Mouse (Mus musculus): ENCODE measurements around the gene Fermt3. TPM values are rescaled to one million over a fixed set of nuclear protein-coding genes. Genes with fewer than 3 reads are reported as not detected.

Gene Fermt3
- polyA plus RNA-seq, 1 experiment from 2014 or later = 3.5 TPM

DNA sequence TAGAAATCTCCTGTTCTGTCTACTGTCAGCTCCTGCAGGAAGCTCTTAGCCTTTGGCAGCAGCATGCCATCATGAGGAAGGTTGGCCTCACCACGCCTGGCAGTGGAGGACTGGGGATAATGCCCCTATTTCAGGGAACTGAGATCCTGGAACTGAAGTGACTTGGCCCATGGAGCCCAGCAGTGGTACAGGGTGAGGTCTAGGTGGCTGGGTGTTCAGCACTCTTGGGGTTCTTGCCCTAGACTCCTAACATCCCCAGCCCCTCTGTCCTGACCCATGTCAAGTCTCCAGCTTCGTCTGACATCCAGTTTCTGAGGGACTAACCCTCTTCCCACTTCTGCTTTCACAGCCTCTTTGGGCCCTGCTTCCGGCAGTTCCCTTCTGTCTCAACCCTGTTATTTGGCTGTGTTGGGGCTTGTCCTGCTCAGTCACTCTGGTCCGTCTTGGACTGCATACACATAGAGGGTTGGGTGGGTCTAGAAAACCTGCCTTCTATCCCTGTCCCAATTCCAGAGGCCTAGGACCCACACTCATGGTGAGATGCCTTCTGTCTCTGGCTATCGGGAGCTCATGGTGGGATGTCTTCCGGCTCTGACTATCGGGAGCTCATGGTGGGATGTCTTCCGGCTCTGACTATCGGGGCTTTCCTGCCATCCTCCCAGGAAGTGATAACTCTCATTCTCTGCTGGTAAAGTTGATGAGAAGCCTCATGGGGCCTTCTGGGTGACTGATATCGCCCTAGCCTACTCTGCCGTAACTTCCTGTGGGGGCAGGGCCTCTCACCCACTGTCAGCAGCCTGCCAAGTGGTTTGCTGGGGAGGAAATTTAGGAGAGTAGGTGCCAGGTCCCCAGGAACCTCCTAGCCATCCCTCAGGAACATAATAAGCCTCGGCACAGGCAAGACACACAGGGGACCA, 1.5 kb downstream of the Fermt3 start:
- no peak for DNase-seq (ENCODE audit: low spot score)
- Histone ChIP-seq H3K9ac (ENCODE audit: low read length) (no peak overlapping the region), H3K4me2 (ENCODE audit: low read length) (no peak overlapping the region), H3K9me3 (replicated peaks; ENCODE audit: control insufficient read depth, low read length) (no peaks in the 10 kb centered on the region), H3K27me3 (replicated peaks; ENCODE audit: control insufficient read depth, insufficient read depth, low read length) (no peaks in the 10 kb centered on the region), H3K36me3 (ENCODE audit: control insufficient read depth, insufficient read depth, low read length) (peaks cover 61% of the 10 kb centered on the region), H3K27ac (ENCODE audit: low read depth, low read length) (no peak overlapping the region), H3K4me3 (ENCODE audit: low read depth, low read length) (no peak overlapping the region), H3K4me1 (ENCODE audit: control insufficient read depth, insufficient read depth, low read length) (no peaks in the 10 kb centered on the region)
- 90% methylated on average over 12 of the region's 12 CpGs for WGBS
- ATAC-seq = no peak

DNA sequence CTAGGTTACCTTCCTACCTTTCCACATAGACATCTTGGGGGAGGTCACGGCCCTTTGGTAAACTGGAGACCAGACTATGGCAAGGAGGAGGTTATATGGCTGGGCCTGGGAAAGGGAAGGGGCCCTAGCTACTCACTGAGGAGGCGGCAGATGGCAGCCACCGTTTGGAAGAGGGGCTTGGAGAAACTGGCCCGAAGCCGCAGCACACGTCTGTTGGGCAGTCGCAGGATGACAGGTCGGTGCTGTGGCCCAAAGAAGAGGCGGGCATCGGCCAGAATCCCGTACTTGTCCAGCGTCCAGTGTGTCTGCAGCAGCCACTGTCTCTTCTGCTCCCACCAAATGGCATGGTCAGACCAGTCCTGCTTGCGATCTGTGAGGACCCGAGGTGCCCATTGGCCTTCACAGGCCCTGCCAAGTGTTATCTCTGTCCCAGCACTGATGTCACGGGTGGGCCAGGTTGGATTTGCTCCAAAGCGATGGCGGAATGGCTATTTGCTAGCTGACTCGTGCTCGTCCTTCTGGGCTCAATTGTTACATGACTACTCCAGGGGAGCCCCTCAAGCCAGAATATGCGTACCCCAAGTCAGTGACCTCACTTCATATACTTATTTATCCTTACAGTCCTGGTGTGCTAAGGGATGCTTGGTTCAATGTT, 4.7 kb downstream of the Fermt3 start:
- Histone ChIP-seq H3K9me3 (replicated peaks; ENCODE audit: control insufficient read depth, low read length) (no peaks in the 10 kb centered on the region), H3K27ac (ENCODE audit: low read depth, low read length) (no peak overlapping the region), H3K27me3 (replicated peaks; ENCODE audit: control insufficient read depth, insufficient read depth, low read length) (no peaks in the 10 kb centered on the region), H3K4me2 (ENCODE audit: low read length) (no peak overlapping the region), H3K9ac (ENCODE audit: low read length) (no peak overlapping the region), H3K4me1 (ENCODE audit: control insufficient read depth, insufficient read depth, low read length) (no peaks in the 10 kb centered on the region), H3K4me3 (ENCODE audit: low read depth, low read length) (no peak overlapping the region), H3K36me3 (ENCODE audit: control insufficient read depth, insufficient read depth, low read length) (peaks cover 29% of the 10 kb centered on the region)
- WGBS = 91% methylated on average over 20 of the region's 20 CpGs
- ATAC-seq = no peak
- no peak for DNase-seq (ENCODE audit: low spot score)

DNA sequence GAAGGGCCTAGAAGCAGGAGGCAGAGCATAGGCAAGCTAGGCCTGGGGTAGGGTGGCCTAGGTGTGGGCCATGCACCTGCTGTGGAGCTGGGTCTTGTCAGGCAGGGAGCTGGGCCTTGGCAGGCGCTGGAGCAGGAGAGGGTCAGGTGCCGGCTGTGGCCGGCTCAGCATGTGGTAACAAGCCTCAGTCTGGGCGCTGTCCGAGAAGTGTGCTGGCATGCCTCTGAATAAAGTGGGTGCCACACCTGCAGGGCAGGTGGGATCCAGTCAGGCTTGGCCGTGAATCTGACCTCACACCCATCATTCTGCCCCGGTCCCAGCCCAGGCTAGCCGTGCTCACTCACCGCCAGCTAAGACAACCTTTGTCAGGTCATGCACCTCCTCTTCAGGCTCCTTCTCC, 5.3 kb downstream of the Fermt3 start:
- ATAC-seq (no peak), DNase-seq (ENCODE audit: low spot score) (no peak)
- Histone ChIP-seq H3K27me3 (replicated peaks; ENCODE audit: control insufficient read depth, insufficient read depth, low read length) (no peaks in the 10 kb centered on the region), H3K27ac (ENCODE audit: low read depth, low read length) (no peak overlapping the region), H3K4me2 (ENCODE audit: low read length) (no peak overlapping the region), H3K9me3 (replicated peaks; ENCODE audit: control insufficient read depth, low read length) (no peaks in the 10 kb centered on the region), H3K4me1 (ENCODE audit: control insufficient read depth, insufficient read depth, low read length) (no peaks in the 10 kb centered on the region), H3K36me3 (ENCODE audit: control insufficient read depth, insufficient read depth, low read length) (peaks cover 22% of the 10 kb centered on the region), H3K9ac (ENCODE audit: low read length) (no peak overlapping the region), H3K4me3 (ENCODE audit: low read depth, low read length) (no peak overlapping the region)
- 93% methylated on average over 9 of the region's 9 CpGs for WGBS

DNA sequence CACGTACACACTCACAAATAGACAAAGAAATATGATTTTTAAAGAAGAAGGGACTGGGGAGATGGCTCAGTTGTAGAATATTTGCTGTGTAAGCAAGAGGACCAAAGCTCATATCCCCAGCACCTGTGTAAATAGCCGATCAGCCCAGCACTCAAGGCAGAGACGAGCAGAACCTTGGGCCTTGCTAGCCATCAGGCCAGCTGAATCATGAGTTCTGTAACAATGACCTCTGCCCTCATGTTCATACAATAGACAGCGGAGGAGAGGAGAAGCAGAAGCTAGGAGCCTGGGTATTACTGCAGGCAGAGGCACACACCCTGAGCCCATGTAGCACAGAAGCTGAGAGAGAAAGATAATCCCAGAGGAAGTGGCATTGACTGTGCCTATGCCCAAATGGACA, 6.8 kb downstream of the Fermt3 start:
- Histone ChIP-seq H3K36me3 (ENCODE audit: control insufficient read depth, insufficient read depth, low read length) (peaks cover 9% of the 10 kb centered on the region; the same call in 1 of the 2 replicates), H3K4me1 (ENCODE audit: control insufficient read depth, insufficient read depth, low read length) (no peaks in the 10 kb centered on the region), H3K27me3 (replicated peaks; ENCODE audit: control insufficient read depth, insufficient read depth, low read length) (no peaks in the 10 kb centered on the region), H3K9me3 (replicated peaks; ENCODE audit: control insufficient read depth, low read length) (no peaks in the 10 kb centered on the region), H3K27ac (ENCODE audit: low read depth, low read length) (no peak overlapping the region), H3K4me3 (ENCODE audit: low read depth, low read length) (no peak overlapping the region), H3K4me2 (ENCODE audit: low read length) (no peak overlapping the region), H3K9ac (ENCODE audit: low read length) (no peak overlapping the region)
- no peak for DNase-seq (ENCODE audit: low spot score)
- ATAC-seq = no peak
- WGBS = 80% methylated on average over 4 of the region's 4 CpGs

DNA sequence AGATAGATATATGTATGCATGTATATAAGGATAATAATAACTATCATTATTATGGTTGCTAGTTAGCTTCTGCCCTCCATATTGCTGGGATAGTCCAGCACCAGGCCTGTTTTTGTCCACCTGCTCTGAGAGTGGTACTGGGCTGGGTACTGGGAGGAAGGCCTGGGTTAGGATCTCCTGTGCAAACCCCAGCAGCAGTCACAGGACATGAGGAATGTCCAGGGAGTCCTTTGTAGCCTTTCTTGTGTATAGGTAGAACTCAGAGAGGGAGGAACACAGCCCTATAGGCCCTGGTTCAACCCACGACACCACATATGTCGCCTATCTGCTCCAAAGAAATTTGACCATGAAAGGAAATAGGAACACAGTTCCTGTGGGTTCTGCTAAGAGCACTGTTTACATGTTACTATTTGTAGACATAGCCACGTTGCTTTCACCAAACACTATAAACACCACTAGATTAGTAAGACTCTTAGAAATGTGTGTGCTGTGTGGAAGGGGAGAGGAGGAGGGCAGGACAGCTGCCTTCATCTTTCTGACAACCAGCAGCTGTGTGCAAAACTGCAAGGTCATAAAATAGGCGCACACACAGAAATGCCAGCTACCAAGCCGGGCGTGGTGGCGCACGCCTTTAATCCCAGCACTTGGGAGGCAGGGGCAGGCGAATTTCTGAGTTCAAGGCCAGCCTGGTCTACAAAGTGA, 12.2 kb downstream of the Fermt3 start:
- Histone ChIP-seq H3K27ac (ENCODE audit: low read depth, low read length) (no peak overlapping the region), H3K4me2 (ENCODE audit: low read length) (no peak overlapping the region), H3K36me3 (ENCODE audit: control insufficient read depth, insufficient read depth, low read length) (no peaks in the 10 kb centered on the region), H3K9me3 (replicated peaks; ENCODE audit: control insufficient read depth, low read length) (no peaks in the 10 kb centered on the region), H3K4me3 (ENCODE audit: low read depth, low read length) (no peak overlapping the region), H3K9ac (ENCODE audit: low read length) (no peak overlapping the region), H3K27me3 (replicated peaks; ENCODE audit: control insufficient read depth, insufficient read depth, low read length) (no peaks in the 10 kb centered on the region), H3K4me1 (ENCODE audit: control insufficient read depth, insufficient read depth, low read length) (no peaks in the 10 kb centered on the region)
- ATAC-seq (no peak), DNase-seq (ENCODE audit: low spot score) (no peak)
- 90% methylated on average over 8 of the region's 9 CpGs for WGBS

DNA sequence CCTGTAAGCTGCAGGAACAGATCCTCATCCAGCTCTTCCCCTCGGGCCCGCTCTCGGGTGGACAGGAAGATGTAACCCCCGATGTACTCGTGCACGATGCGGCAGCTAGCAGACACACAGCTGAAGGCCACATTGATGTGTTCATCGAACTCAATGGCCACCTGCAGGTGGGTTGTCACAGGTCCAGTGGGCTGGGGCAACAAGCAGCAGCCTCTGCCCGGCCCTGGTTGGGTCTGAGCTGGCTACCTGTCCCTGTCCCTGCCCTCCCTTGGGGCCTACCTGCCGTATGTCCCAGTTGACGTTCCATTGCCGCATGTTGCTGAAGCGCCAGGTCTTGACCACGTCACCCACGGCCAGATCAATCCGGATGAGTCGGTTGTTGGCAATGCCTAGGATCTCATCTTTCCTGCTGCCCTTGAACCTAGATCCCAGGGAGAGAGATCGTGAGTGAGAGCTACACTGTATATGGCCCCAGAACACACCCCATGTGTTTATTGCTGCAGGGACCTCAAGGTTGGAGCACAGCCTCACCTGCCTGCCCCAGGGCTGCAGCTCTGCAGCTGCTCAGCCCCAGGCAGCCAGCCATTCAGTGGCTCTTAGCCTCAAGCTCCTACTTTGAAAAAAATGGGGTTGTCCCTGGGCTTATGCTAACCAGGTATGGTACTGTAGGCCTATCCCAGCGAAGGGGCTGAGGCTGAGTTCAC, 19.8 kb downstream of the Fermt3 start:
- DNase-seq (ENCODE audit: low spot score) = no peak
- no peak overlapping the region for H3K4me2 ChIP-seq (ENCODE audit: low read length)
- no peak for ATAC-seq

DNA sequence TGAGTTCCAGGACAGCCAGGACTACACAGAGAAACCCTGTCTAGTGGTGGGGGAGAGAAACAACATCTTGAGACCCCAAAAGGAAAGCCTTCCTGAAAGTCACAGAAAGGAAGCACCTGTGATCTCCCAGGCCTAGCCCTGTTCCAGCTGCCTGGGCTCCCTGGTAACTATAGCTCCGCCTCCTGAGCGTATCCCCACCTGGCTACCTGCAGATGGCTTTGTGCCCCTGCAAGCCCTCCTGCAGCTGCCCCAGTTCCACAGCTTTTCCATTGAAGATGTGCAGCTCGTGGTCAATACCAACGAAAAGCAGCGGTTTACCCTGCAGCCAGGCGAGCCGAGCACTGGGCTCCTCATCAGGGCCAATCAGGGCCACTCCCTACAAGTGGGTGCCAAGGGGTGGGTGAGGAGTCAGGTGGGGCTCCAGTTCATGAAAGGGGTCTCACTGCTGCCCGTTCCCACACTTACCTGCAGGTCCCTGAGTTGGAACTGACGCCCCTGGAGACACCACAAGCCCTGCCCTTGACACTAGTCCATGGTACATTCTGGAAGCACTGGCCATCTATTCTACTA, 21.5 kb downstream of the Fermt3 start:
- H3K36me3 ChIP-seq (ENCODE audit: control insufficient read depth, insufficient read depth, low read length) = peaks cover 16% of the 10 kb centered on the region
- H3K27ac ChIP-seq (ENCODE audit: low read depth, low read length) = no peak overlapping the region
- peaks cover 20% of the 10 kb centered on the region for H3K4me1 ChIP-seq (ENCODE audit: control insufficient read depth, insufficient read depth, low read length)
- DNase-seq (ENCODE audit: low spot score) = no peak
- no peak overlapping the region for H3K4me3 ChIP-seq (ENCODE audit: low read depth, low read length)
- H3K4me2 ChIP-seq (ENCODE audit: low read length) = no peak overlapping the region
- ATAC-seq = no peak
- H3K9me3 ChIP-seq (replicated peaks; ENCODE audit: control insufficient read depth, low read length) = no peaks in the 10 kb centered on the region
- H3K9ac ChIP-seq (ENCODE audit: low read length) = no peak overlapping the region
- no peaks in the 10 kb centered on the region for H3K27me3 ChIP-seq (replicated peaks; ENCODE audit: control insufficient read depth, insufficient read depth, low read length)
- WGBS = 86% methylated on average over 9 of the region's 9 CpGs

More for the DNA sequence above, 19.8 kb downstream of the Fermt3 start:
- 93% methylated on average over 19 of the region's 19 CpGs for WGBS
- no peaks in the 10 kb centered on the region for H3K27me3 ChIP-seq (replicated peaks; ENCODE audit: control insufficient read depth, insufficient read depth, low read length)
- H3K9me3 ChIP-seq (replicated peaks; ENCODE audit: control insufficient read depth, low read length) = no peaks in the 10 kb centered on the region
- H3K27ac ChIP-seq (ENCODE audit: low read depth, low read length) = no peak overlapping the region
- H3K36me3 ChIP-seq (ENCODE audit: control insufficient read depth, insufficient read depth, low read length) = peaks cover 16% of the 10 kb centered on the region
- no peak overlapping the region for H3K4me3 ChIP-seq (ENCODE audit: low read depth, low read length)
- H3K4me1 ChIP-seq (ENCODE audit: control insufficient read depth, insufficient read depth, low read length) = peaks cover 16% of the 10 kb centered on the region
- H3K9ac ChIP-seq (ENCODE audit: low read length) = no peak overlapping the region

DNA sequence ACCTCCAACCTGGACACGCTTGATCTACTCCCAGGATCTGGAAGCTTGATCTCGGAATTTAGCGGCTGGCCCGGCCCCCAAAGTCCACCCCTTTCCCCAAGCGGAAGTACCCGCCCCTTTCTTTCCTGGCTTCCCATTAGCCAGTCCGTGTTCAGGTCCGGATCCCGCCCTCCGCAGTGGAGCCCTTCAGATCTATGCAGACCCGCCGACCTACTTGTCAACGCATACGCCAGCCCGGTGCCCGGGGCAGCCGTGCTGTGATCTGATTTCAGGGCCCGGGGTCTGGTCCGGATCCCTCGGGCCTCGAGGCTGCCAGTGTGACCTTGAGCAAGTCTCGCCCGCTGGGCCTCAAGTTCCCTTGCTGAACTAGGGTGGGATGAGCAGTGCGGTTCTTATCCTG, 23.3 kb downstream of the Fermt3 start, which contains the start of the genes Nudt22 and Trpt1:
Gene Nudt22, minus strand, starts transcription at position 112 of the 400 bp plus-strand sequence.
Gene Trpt1, plus strand, starts transcription at position 126 of the 400 bp plus-strand sequence.
- Histone ChIP-seq H3K4me1 (ENCODE audit: control insufficient read depth, insufficient read depth, low read length) (peaks cover 24% of the 10 kb centered on the region), H3K4me2 (ENCODE audit: low read length) (peak within 1 kb of the TSS; percentile 86), H3K27me3 (replicated peaks; ENCODE audit: control insufficient read depth, insufficient read depth, low read length) (no peaks in the 10 kb centered on the region), H3K9ac (ENCODE audit: low read length) (peak within 1 kb of the TSS; percentile 75), H3K4me3 (ENCODE audit: low read depth, low read length) (peak within 1 kb of the TSS; percentile 57), H3K36me3 (ENCODE audit: control insufficient read depth, insufficient read depth, low read length) (peaks cover 16% of the 10 kb centered on the region), H3K27ac (ENCODE audit: low read depth, low read length) (peak within 1 kb of the TSS; percentile 58; the same call in 1 of the 2 replicates), H3K9me3 (replicated peaks; ENCODE audit: control insufficient read depth, low read length) (no peaks in the 10 kb centered on the region)
- DNase-seq (ENCODE audit: low spot score) (peak; percentile 89), ATAC-seq (peak; percentile 76)
- WGBS = 1% methylated on average over 24 of the region's 24 CpGs

Measured in forebrain, embryonic 14.5 days (tissue).